Mouse (Mus musculus) liver, embryonic 14.5 days (tissue): Measurements from ENCODE around the gene Ttc4. TPM values are rescaled to one million over a fixed set of nuclear protein-coding genes. Genes with fewer than 3 reads are reported as not detected.

ENCODE experiments used
- ATAC-seq: fragments of 200-750 bp; cut with Nextera tagmentation; 2 replicates; pipeline ENCODE4 v1.8.0; 2017; ENCODE audit warnings: moderate number of reproducible peaks, mild to moderate bottlenecking, moderate library complexity; ENCODE audit not compliant: insufficient read depth
- DNase-seq, 3 experiments: peaks; one replicate each; pipeline ENCODE4 v3.0.0-alpha.2; 2012 to 2013; ENCODE audit warnings: low read depth in 3 of 3, low spot score in 3 of 3
- H3K27ac ChIP-seq: fragments of 300-500 bp; sonication (generic); 2 replicates; pipeline ENCODE4 v1.5.1; 2014; ENCODE audit warnings: moderate library complexity, mild to moderate bottlenecking, control low read depth, inconsistent platforms
- H3K27me3 ChIP-seq: fragments of 300-500 bp; sonication (generic); 2 replicates; pipeline ENCODE4 v1.6.1; 2014; ENCODE audit warnings: mild to moderate bottlenecking, low read length, moderate library complexity; ENCODE audit not compliant: control insufficient read depth, insufficient read depth
- H3K36me3 ChIP-seq: fragments of 300-500 bp; sonication (generic); replicated peaks from 2 replicates; pipeline ENCODE4 v1.6.1; 2014; ENCODE audit warnings: low read depth; ENCODE audit not compliant: control insufficient read depth, insufficient read depth
- H3K4me1 ChIP-seq, 2 experiments: fragments of 200-500 bp in 1 of 2; fragments of 300-500 bp in 1 of 2; sonication (generic) in 1 of 2; replicated peaks; 2 replicates each; pipeline ENCODE4 v1.6.1; 2012 to 2014; ENCODE audit warnings: antibody characterized with exemption in 1 of 2, inconsistent platforms in 1 of 2, low read length in 1 of 2; ENCODE audit not compliant: control insufficient read depth in 2 of 2, insufficient read depth in 2 of 2
- H3K4me2 ChIP-seq: fragments of 300-500 bp; sonication (generic); 2 replicates; pipeline ENCODE4 v1.6.1; 2014; ENCODE audit warnings: low read depth, mild to moderate bottlenecking, control low read depth, moderate library complexity
- H3K4me3 ChIP-seq, 2 experiments: fragments of 200-500 bp in 1 of 2; fragments of 300-500 bp in 1 of 2; sonication (generic) in 1 of 2; 2 replicates each; pipeline ENCODE4 v1.5.1; 2012 to 2014; ENCODE audit warnings: low read depth in 2 of 2, low read length in 2 of 2, mild to moderate bottlenecking in 2 of 2, control low read depth in 1 of 2, inconsistent platforms in 1 of 2, moderate library complexity in 1 of 2; ENCODE audit not compliant: insufficient read depth in 1 of 2
- H3K9ac ChIP-seq: fragments of 300-500 bp; sonication (generic); replicated peaks from 2 replicates; pipeline ENCODE4 v1.6.1; 2014; ENCODE audit warnings: mild to moderate bottlenecking, control low read depth, moderate library complexity
- H3K9me3 ChIP-seq: fragments of 300-500 bp; sonication (generic); 2 replicates; pipeline ENCODE4 v1.6.1; 2016; ENCODE audit warnings: low read length, mixed read lengths; ENCODE audit not compliant: control insufficient read depth
- CTCF ChIP-seq: IDR thresholded peaks from 2 replicates; pipeline ENCODE4 v1.5.1; 2016; ENCODE audit warnings: antibody characterized with exemption, low read depth, control low read depth
- EP300 ChIP-seq: IDR thresholded peaks from 2 replicates; pipeline ENCODE4 v1.6.1; 2016; ENCODE audit warnings: antibody characterized with exemption, low read depth
- whole genome bisulfite sequencing: fragments of 180-500 bp; shearing (Covaris S2); extraction: QIAGEN DNeasy Blood & Tissue Kit; methylation state at CpG from one replicate; pipeline ENCODE4 v1.1.7; 2014; ENCODE audit not compliant: insufficient replicate concordance; 5-methylcytosine and 5-hydroxymethylcytosine counted together
- polyA plus RNA-seq, 2 experiments: library from polyadenylated mRNA; depleted of rRNA in 1 of 2; stranded (reverse) in 1 of 2; unstranded in 1 of 2; fragments of >200 nt; fragmentation: Nextera tagmentation in 1 of 2; extraction: Ambion mirVana in 1 of 2; gene quantifications; 2 replicates each; pipeline versions ENCODE4 v1.2.1 to v1.2.3; 2012 to 2014

Gene Ttc4
- polyA plus RNA-seq, 2 experiments = 31.1 to 34.3 TPM

DNA sequence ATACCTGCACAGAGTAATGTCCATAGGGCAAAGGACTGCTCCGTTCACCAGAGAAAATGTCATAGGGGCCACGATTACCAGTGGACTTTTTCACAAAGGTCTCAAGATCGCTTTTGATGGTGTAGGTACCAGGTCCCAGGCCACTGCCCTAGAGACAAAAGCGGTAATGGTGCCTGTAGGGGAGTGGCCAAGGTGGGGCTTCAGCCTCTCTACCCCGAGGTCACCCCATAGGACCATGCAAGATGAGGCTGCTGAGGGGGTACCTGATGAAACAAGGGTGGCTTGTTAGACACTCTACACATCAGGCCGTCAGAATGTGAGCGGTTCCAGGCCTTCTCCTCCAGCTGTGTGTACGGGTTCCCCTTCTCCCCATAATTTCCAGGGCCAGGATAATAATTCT lies 65.6 kb downstream of the Ttc4 start:
- ATAC-seq (peak; percentile 11; the same call in 1 of the 2 replicates), DNase-seq (no peak)
- 69% methylated on average over 8 of the region's 8 CpGs for WGBS
- Histone ChIP-seq H3K4me3 (no peak overlapping the region), H3K4me2 (no peak overlapping the region), H3K36me3 (no peaks in the 10 kb centered on the region), H3K27ac (peak overlapping the region; percentile 5), H3K4me1 (peaks cover 20 to 22% of the 10 kb centered on the region in 2 experiments), H3K9ac (no peak overlapping the region; the same call in 1 of the 2 replicates), H3K27me3 (peaks cover 5% of the 10 kb centered on the region), H3K9me3 (no peaks in the 10 kb centered on the region)
- TF ChIP-seq CTCF (no peak), EP300 (no peak)

Other genes starting within 250 kb of the Ttc4 start
- 47.9 and 50.9 TPM in 2 replicates for gene Pcsk9, start 214.6 kb downstream of the Ttc4 start, polyA plus RNA-seq (2012; rRNA removed)
- 37.8 and 41.1 TPM in 2 replicates for gene Pcsk9, start 214.6 kb downstream of the Ttc4 start, polyA plus RNA-seq (2014; fragmentation: Nextera tagmentation; extraction: Ambion mirVana)
- gene Bsnd, start 186.7 kb downstream of the Ttc4 start, polyA plus RNA-seq (2012; rRNA removed) = not detected in 2 replicates
- not detected in 2 replicates for gene Bsnd, start 186.7 kb downstream of the Ttc4 start, polyA plus RNA-seq (2014; fragmentation: Nextera tagmentation; extraction: Ambion mirVana)
- gene Dhcr24, start 117.9 kb downstream of the Ttc4 start, polyA plus RNA-seq (2012; rRNA removed) = 52.8 and 53.2 TPM in 2 replicates
- 20.5 and 25.3 TPM in 2 replicates for gene Dhcr24, start 117.9 kb downstream of the Ttc4 start, polyA plus RNA-seq (2014; fragmentation: Nextera tagmentation; extraction: Ambion mirVana)
- gene Lexm, start 61.7 kb downstream of the Ttc4 start, polyA plus RNA-seq (2012; rRNA removed) = 0.10 TPM in 1 of 2 replicates, not detected in the other
- gene Lexm, start 61.7 kb downstream of the Ttc4 start, polyA plus RNA-seq (2014; fragmentation: Nextera tagmentation; extraction: Ambion mirVana) = not detected in 2 replicates
- 0.02 and 0.13 TPM in 2 replicates for gene Ttc22, start 56.5 kb downstream of the Ttc4 start, polyA plus RNA-seq (2012; rRNA removed)
- gene Ttc22, start 56.5 kb downstream of the Ttc4 start, polyA plus RNA-seq (2014; fragmentation: Nextera tagmentation; extraction: Ambion mirVana) = 0.06 TPM in 1 of 2 replicates, not detected in the other
- 3.8 and 3.9 TPM in 2 replicates for gene Pars2, start 27.9 kb downstream of the Ttc4 start, polyA plus RNA-seq (2012; rRNA removed)
- 4.3 and 5.8 TPM in 2 replicates for gene Pars2, start 27.9 kb downstream of the Ttc4 start, polyA plus RNA-seq (2014; fragmentation: Nextera tagmentation; extraction: Ambion mirVana)
- gene Mroh7, start 52.0 kb upstream of the Ttc4 start, polyA plus RNA-seq (2012; rRNA removed) = 0.16 and 0.22 TPM in 2 replicates
- 0.06 and 0.14 TPM in 2 replicates for gene Mroh7, start 52.0 kb upstream of the Ttc4 start, polyA plus RNA-seq (2014; fragmentation: Nextera tagmentation; extraction: Ambion mirVana)
- gene Fam151a, start 54.9 kb upstream of the Ttc4 start, polyA plus RNA-seq (2012; rRNA removed) = 0.03 and 0.06 TPM in 2 replicates
- not detected in 2 replicates for gene Fam151a, start 54.9 kb upstream of the Ttc4 start, polyA plus RNA-seq (2014; fragmentation: Nextera tagmentation; extraction: Ambion mirVana)
- gene Acot11, start 126.1 kb upstream of the Ttc4 start, polyA plus RNA-seq (2012; rRNA removed) = 3.9 and 4.1 TPM in 2 replicates
- gene Acot11, start 126.1 kb upstream of the Ttc4 start, polyA plus RNA-seq (2014; fragmentation: Nextera tagmentation; extraction: Ambion mirVana) = 4.1 and 5.1 TPM in 2 replicates
- gene Ssbp3, start 231.8 kb upstream of the Ttc4 start, polyA plus RNA-seq (2012; rRNA removed) = 48.4 and 52.1 TPM in 2 replicates
- 33.0 and 37.9 TPM in 2 replicates for gene Ssbp3, start 231.8 kb upstream of the Ttc4 start, polyA plus RNA-seq (2014; fragmentation: Nextera tagmentation; extraction: Ambion mirVana)